Mouse (Mus musculus) limb, embryonic 14.5 days (tissue): ENCODE measurements at regions not wholly inside any gene's neighbourhood (a gene's known extent, or its start where the extent isn't known, plus 50 kb on each side); places are given as distances from the start of the nearest gene placed in this dataset.

ENCODE experiments used
- ATAC-seq: fragments of 200-750 bp; cut with Nextera tagmentation; 2 replicates; pipeline ENCODE4 v1.8.0; 2017; ENCODE audit warnings: low read depth, moderate number of reproducible peaks, moderate TSS enrichment; ENCODE audit not compliant: low FRiP score
- DNase-seq: peaks from one replicate; pipeline ENCODE4 v3.0.0-alpha.2; 2015; ENCODE audit warnings: low spot score
- H3K27ac ChIP-seq: fragments of 300-500 bp; sonication (generic); replicated peaks from 2 replicates; pipeline ENCODE4 v1.5.1; 2014; ENCODE audit warnings: low read depth, mild to moderate bottlenecking, low read length, moderate library complexity, mixed read lengths
- H3K27me3 ChIP-seq: fragments of 300-500 bp; sonication (generic); 2 replicates; pipeline ENCODE4 v1.6.1; 2014; ENCODE audit warnings: low read length, mixed read lengths; ENCODE audit not compliant: control insufficient read depth, insufficient read depth
- H3K36me3 ChIP-seq: fragments of 300-500 bp; sonication (generic); 2 replicates; pipeline ENCODE4 v1.6.1; 2014; ENCODE audit warnings: mild to moderate bottlenecking, low read length, moderate library complexity, mixed read lengths; ENCODE audit not compliant: control insufficient read depth, insufficient read depth
- H3K4me1 ChIP-seq: fragments of 300-500 bp; sonication (generic); 2 replicates; pipeline ENCODE4 v1.6.1; 2014; ENCODE audit warnings: antibody characterized with exemption, low read length, mixed read lengths; ENCODE audit not compliant: control insufficient read depth, insufficient read depth
- H3K4me2 ChIP-seq: fragments of 300-500 bp; sonication (generic); replicated peaks from 2 replicates; pipeline ENCODE4 v1.6.1; 2014; ENCODE audit warnings: low read depth, mild to moderate bottlenecking, low read length, moderate library complexity; ENCODE audit not compliant: severe bottlenecking
- H3K4me3 ChIP-seq: fragments of 300-500 bp; sonication (generic); replicated peaks from 2 replicates; pipeline ENCODE4 v1.5.1; 2014; ENCODE audit warnings: low read length
- H3K9ac ChIP-seq: fragments of 300-500 bp; sonication (generic); 2 replicates; pipeline ENCODE4 v1.6.1; 2014; ENCODE audit warnings: mild to moderate bottlenecking, low read depth, low read length, moderate library complexity; ENCODE audit not compliant: severe bottlenecking
- H3K9me3 ChIP-seq: fragments of 300-500 bp; sonication (generic); 2 replicates; pipeline ENCODE4 v1.6.1; 2016; ENCODE audit warnings: low read length; ENCODE audit not compliant: control insufficient read depth
- POLR2A ChIP-seq: fragments of 200-500 bp; IDR thresholded peaks from 2 replicates; pipeline ENCODE4 v1.8.0; 2012; ENCODE audit warnings: inconsistent platforms, mild to moderate bottlenecking, moderate library complexity, borderline replicate concordance; ENCODE audit not compliant: insufficient read depth, insufficient read length; ENCODE audit errors: extremely low read depth
- WGBS: fragments of 180-500 bp; shearing (Covaris S2); extraction: QIAGEN DNeasy Blood & Tissue Kit; methylation state at CpG from one replicate; pipeline ENCODE4 v1.1.7; 2014; 5-methylcytosine and 5-hydroxymethylcytosine counted together

- Histone ChIP-seq H3K36me3 (no peaks in the 10 kb centered on the region), H3K4me3 (no peak overlapping the region), H3K27ac (no peak overlapping the region), H3K9ac (no peak overlapping the region), H3K4me1 (no peaks in the 10 kb centered on the region), H3K9me3 (no peaks in the 10 kb centered on the region), H3K27me3 (no peaks in the 10 kb centered on the region), H3K4me2 (no peak overlapping the region)
- WGBS = 54% methylated on average over 6 of the region's 6 CpGs
- no peak for DNase-seq
- ATAC-seq = no peak
- TF ChIP-seq POLR2A = no peak
These were observed 865.0 kb downstream of the Zfp704 start for GRCm38 (mm10) chr3:8744857-8745256.

DNA sequence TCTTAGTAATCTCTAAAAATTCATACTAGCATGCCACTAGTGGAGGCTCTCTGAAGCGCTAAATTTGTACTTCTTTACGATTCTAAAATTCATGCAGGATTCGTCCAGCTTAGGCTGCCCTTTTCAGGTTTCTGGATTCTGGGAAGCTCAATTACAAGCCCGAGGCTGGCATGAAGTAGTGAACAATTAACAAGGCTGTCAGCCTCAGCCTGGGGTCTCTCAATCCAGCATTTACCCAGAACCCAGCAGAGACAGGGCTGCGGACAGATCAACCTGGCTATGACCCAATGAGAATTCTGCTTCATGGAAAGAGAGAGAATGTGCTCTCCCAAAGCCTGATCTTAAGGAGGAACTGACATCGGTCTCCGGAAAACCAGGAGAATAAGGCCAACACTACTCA is 866.2 kb downstream of the Zfp704 start:
- DNase-seq = no peak
- H3K4me1 ChIP-seq = no peaks in the 10 kb centered on the region
- ATAC-seq = no peak
- no peak overlapping the region for H3K4me2 ChIP-seq
- WGBS = 69% methylated on average over 7 of the region's 7 CpGs
- H3K27me3 ChIP-seq = no peaks in the 10 kb centered on the region
- H3K36me3 ChIP-seq = no peaks in the 10 kb centered on the region
- H3K9me3 ChIP-seq = no peaks in the 10 kb centered on the region
- no peak for TF ChIP-seq POLR2A
- no peak overlapping the region for H3K9ac ChIP-seq
- no peak overlapping the region for H3K4me3 ChIP-seq
- H3K27ac ChIP-seq = no peak overlapping the region

- no peak for ATAC-seq
These were observed 868.4 kb downstream of the Zfp704 start for GRCm38 (mm10) chr3:8741266-8742023.

DNA sequence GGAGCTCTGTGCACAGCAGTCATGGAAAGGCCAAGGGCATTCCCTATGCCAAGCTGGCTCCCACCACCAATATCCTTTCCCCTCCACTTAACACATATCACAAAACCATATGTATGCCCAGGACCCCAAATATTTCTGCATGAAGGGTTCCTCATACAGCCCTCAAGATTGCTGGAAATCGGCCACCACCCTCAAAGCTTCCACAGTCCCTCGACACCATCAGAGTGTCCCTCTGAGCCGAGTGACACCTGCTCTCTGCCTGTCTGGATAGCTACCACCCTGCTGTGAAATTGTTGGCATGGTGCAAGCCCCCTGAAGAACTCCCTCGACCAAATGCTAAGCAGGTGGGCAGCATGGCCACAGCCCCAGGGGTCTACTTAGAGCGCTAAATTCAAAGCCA is 869.2 kb downstream of the Zfp704 start:
- DNase-seq (no peak), ATAC-seq (no peak)
- 71% methylated on average over 5 of the region's 5 CpGs for WGBS
- H3K4me2 ChIP-seq = no peak overlapping the region
- no peaks in the 10 kb centered on the region for H3K27me3 ChIP-seq
- H3K4me1 ChIP-seq = peaks cover 8% of the 10 kb centered on the region
- no peaks in the 10 kb centered on the region for H3K36me3 ChIP-seq
- no peaks in the 10 kb centered on the region for H3K9me3 ChIP-seq
- H3K27ac ChIP-seq = no peak overlapping the region
- no peak for TF ChIP-seq POLR2A
- no peak overlapping the region for H3K4me3 ChIP-seq
- H3K9ac ChIP-seq = no peak overlapping the region

More at GRCm38 (mm10) chr3:8741266-8742023, 868.4 kb downstream of the Zfp704 start:
- H3K36me3 ChIP-seq = no peaks in the 10 kb centered on the region
- H3K4me1 ChIP-seq = peaks cover 3% of the 10 kb centered on the region; the same call in 1 of the 2 replicates
- no peak for TF ChIP-seq POLR2A
- 84% methylated on average over 8 of the region's 8 CpGs for WGBS
- DNase-seq = no peak
- H3K4me3 ChIP-seq = no peak overlapping the region
- H3K27ac ChIP-seq = no peak overlapping the region
- no peaks in the 10 kb centered on the region for H3K9me3 ChIP-seq
- H3K4me2 ChIP-seq = no peak overlapping the region
- H3K27me3 ChIP-seq = no peaks in the 10 kb centered on the region
- no peak overlapping the region for H3K9ac ChIP-seq

DNA sequence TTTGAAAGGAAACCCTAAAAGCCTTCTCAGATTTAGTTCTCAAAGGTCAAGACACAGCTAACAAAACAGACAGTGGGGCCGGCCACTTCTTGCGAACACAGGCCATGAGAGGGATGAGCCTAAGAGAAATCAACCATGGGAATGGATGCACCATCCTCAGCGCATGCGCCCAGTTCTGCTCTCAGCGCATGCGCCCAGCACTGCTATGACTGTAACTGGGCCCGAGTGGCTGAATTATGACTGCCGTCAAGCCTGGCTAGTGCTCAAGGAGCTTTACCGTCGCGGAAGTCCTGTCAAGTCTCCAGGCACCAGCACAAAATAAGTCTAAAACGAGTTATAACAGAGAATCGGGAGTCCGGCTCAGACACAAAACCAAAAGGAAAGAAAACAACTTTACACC is 870.6 kb downstream of the Zfp704 start:
- WGBS = 82% methylated on average over 14 of the region's 14 CpGs
- H3K36me3 ChIP-seq = no peaks in the 10 kb centered on the region
- H3K9me3 ChIP-seq = no peaks in the 10 kb centered on the region
- no peak for DNase-seq
- no peak for TF ChIP-seq POLR2A
- no peak overlapping the region for H3K9ac ChIP-seq
- H3K27ac ChIP-seq = no peak overlapping the region
- no peak overlapping the region for H3K4me3 ChIP-seq
- peaks cover 8% of the 10 kb centered on the region for H3K4me1 ChIP-seq
- no peak for ATAC-seq
- H3K4me2 ChIP-seq = no peak overlapping the region
- H3K27me3 ChIP-seq = no peaks in the 10 kb centered on the region
